Mouse (Mus musculus) forebrain, embryonic 13.5 days (tissue): ENCODE measurements at regions not wholly inside any gene's neighbourhood (a gene's known extent, or its start where the extent isn't known, plus 50 kb on each side); places are given as distances from the start of the nearest gene placed in this dataset.
A peak's percentile ranks its signal among the peaks of the same experiment; 100 is the strongest.

Source experiments
- ATAC-seq: fragments of 200-750 bp; cut with Nextera tagmentation; 2 replicates; pipeline ENCODE4 v1.8.0; 2017
- H3K27ac ChIP-seq: fragments of 300-500 bp; sonication (generic); 2 replicates; pipeline ENCODE4 v1.5.1; 2015; ENCODE audit warnings: inconsistent platforms, mild to moderate bottlenecking, moderate library complexity
- H3K27me3 ChIP-seq: fragments of 300-500 bp; sonication (generic); 2 replicates; pipeline ENCODE4 v1.6.1; 2015; ENCODE audit warnings: mild to moderate bottlenecking, inconsistent platforms
- H3K36me3 ChIP-seq: fragments of 300-500 bp; sonication (generic); 2 replicates; pipeline ENCODE4 v1.6.1; 2015; ENCODE audit warnings: mild to moderate bottlenecking, inconsistent platforms; ENCODE audit not compliant: poor library complexity, severe bottlenecking
- H3K4me1 ChIP-seq: fragments of 300-500 bp; sonication (generic); 2 replicates; pipeline ENCODE4 v1.6.1; 2015; ENCODE audit warnings: inconsistent platforms
- H3K4me2 ChIP-seq: fragments of 300-500 bp; sonication (generic); 2 replicates; pipeline ENCODE4 v1.6.1; 2015; ENCODE audit warnings: inconsistent platforms, mild to moderate bottlenecking, moderate library complexity
- H3K4me3 ChIP-seq: fragments of 300-500 bp; sonication (generic); 2 replicates; pipeline ENCODE4 v1.5.1; 2015; ENCODE audit warnings: mild to moderate bottlenecking, inconsistent platforms
- H3K9ac ChIP-seq: fragments of 300-500 bp; sonication (generic); 2 replicates; pipeline ENCODE4 v1.6.1; 2015; ENCODE audit warnings: mild to moderate bottlenecking, inconsistent platforms
- H3K9me3 ChIP-seq: fragments of 300-500 bp; sonication (generic); replicated peaks from 2 replicates; pipeline ENCODE4 v1.6.1; 2016; ENCODE audit warnings: inconsistent platforms
- WGBS: fragments of 180-500 bp; shearing (Covaris S2); methylation state at CpG from one replicate; pipeline ENCODE4 v1.1.7; 2015; 5-methylcytosine and 5-hydroxymethylcytosine counted together

DNA sequence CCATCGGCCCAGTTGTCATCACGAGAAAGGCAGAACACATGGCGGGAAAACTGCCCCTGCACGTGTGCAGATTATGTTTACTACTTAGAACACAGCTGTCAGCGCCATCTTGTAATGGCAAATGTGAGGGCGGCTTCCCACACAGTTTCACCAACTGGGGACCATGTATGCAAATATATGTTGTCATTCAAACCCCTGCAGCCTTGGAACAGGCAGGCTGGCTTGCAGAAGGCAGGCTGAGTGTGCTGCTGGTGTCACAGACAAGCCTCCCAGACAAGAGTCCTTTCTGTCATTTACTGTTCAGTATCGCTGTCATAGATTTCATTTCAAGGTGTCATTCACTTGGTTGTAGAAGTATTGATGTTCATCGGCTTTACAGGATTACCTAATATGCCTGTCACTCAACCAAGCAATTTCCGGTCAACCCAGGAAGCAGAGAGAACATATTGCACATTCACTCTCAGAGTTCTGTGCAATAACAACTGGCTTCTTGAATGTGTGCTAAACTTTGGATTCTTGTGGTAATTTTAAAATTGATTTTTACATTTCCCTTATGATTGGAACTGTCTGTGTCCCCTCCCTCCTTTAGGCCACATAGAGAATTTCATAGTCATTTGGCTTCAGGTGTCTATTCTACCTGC lies 202.3 kb downstream of the Gm9733 start:
- 89% methylated on average over 9 of the region's 9 CpGs for WGBS
- Histone ChIP-seq H3K9me3 (no peaks in the 10 kb centered on the region), H3K27ac (no peak overlapping the region), H3K4me2 (no peak overlapping the region), H3K9ac (no peak overlapping the region), H3K36me3 (no peaks in the 10 kb centered on the region), H3K27me3 (no peaks in the 10 kb centered on the region), H3K4me1 (no peaks in the 10 kb centered on the region), H3K4me3 (no peak overlapping the region)
- ATAC-seq: peak; percentile 55; the same call in 1 of the 2 replicates

DNA sequence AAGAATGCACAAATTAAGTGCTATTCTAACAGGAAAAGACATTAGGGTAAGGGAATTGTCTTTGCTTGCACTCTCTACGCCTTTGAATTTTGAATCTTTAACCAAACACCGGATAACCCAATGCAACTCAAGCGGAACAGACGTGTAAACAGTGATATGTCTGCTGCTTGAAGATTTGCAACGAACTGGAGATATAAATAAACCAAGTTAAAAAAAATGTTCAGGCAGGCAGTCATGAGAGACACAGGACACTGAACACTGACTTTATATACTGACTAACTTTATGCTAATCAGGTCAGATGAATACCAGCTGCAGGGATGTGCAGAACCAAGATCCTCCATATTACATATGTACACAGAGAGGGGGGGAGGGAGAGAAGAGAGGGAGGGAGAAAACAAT lies 200.0 kb downstream of the Gm9733 start:
- H3K9ac ChIP-seq: no peak overlapping the region
- H3K4me3 ChIP-seq: no peak overlapping the region
- H3K4me2 ChIP-seq: no peak overlapping the region
- H3K9me3 ChIP-seq: no peaks in the 10 kb centered on the region
- H3K4me1 ChIP-seq: no peaks in the 10 kb centered on the region
- H3K36me3 ChIP-seq: no peaks in the 10 kb centered on the region
- ATAC-seq: no peak
- 74% methylated on average over 5 of the region's 5 CpGs for WGBS
- H3K27me3 ChIP-seq: no peaks in the 10 kb centered on the region
- H3K27ac ChIP-seq: no peak overlapping the region

DNA sequence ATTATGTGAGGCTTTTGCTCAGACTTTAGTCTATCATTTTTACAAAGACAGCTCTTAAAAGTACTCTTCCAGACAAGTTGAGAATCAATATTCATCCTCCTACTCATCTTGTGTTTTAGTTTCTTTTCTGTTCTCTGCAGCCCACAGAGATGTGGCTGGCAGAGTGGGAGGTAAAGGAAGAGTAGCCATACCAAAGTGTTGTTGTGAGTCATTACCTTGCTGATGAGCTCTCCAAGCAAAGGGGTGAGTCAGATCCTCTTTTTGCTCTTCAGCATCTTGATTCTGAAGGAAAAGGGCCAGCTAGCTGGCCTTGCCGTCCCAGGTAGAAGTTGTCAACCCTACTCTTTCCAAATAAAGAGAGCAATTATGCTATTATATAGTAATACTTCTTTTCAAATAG lies 192.6 kb downstream of the Gm9733 start:
- H3K4me1 ChIP-seq: no peaks in the 10 kb centered on the region
- H3K4me3 ChIP-seq: no peak overlapping the region
- H3K27ac ChIP-seq: no peak overlapping the region
- H3K9ac ChIP-seq: no peak overlapping the region
- H3K4me2 ChIP-seq: no peak overlapping the region
- H3K36me3 ChIP-seq: no peaks in the 10 kb centered on the region
- H3K27me3 ChIP-seq: no peaks in the 10 kb centered on the region
- H3K9me3 ChIP-seq: no peaks in the 10 kb centered on the region
- 91% methylated on average over 1 of the region's 1 CpGs for WGBS
- no peak for ATAC-seq

DNA sequence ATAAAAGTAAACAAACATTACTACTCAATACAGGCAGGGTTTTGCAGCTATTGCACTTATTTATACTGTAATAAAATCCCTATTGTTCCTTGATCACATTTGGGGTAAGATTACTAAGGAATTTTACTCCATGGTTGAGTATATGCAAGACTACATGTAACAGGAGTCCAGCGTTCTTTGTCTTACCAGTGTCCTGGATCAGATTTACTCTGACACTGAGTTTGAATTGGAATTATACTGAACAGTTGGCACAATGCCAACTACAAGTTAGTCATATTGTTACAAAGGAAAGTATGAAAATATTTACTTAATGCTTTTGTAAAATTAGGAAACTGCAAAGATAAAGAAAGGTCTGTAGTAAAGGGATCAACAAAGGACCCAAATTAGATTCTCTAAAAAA lies 178.4 kb downstream of the Gm9733 start:
- 87% methylated on average over 1 of the region's 1 CpGs for WGBS
- H3K36me3 ChIP-seq: no peaks in the 10 kb centered on the region
- no peak overlapping the region for H3K4me2 ChIP-seq
- no peaks in the 10 kb centered on the region for H3K27me3 ChIP-seq
- no peaks in the 10 kb centered on the region for H3K4me1 ChIP-seq
- no peaks in the 10 kb centered on the region for H3K9me3 ChIP-seq
- H3K27ac ChIP-seq: no peak overlapping the region
- ATAC-seq: no peak; the same call in 1 of the 2 replicates
- no peak overlapping the region for H3K4me3 ChIP-seq
- no peak overlapping the region for H3K9ac ChIP-seq

DNA sequence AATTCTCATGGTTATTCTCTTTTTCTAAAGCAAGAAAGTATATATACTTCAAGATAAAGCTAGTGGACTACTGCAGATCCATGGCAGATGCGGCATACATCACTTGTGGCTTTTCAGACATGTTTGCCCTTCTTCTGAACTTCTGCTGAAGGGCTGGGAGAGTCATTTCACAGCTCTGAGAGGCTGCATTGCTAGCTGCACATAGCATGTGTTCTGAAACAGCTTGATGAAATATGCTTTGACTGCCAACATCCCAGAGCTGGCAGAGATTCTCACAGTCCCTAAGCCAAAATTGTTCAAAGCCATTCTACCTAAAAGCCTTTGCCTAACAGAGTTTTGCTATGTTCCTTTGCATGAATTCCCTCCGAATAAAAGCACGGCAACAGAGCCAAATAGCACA lies 177.9 kb downstream of the Gm9733 start:
- Histone ChIP-seq H3K4me3 (no peak overlapping the region), H3K4me1 (no peaks in the 10 kb centered on the region), H3K27ac (no peak overlapping the region), H3K4me2 (no peak overlapping the region), H3K27me3 (no peaks in the 10 kb centered on the region), H3K9me3 (no peaks in the 10 kb centered on the region), H3K36me3 (no peaks in the 10 kb centered on the region), H3K9ac (no peak overlapping the region)
- 82% methylated on average over 3 of the region's 3 CpGs for WGBS
- ATAC-seq: peak; percentile 80

DNA sequence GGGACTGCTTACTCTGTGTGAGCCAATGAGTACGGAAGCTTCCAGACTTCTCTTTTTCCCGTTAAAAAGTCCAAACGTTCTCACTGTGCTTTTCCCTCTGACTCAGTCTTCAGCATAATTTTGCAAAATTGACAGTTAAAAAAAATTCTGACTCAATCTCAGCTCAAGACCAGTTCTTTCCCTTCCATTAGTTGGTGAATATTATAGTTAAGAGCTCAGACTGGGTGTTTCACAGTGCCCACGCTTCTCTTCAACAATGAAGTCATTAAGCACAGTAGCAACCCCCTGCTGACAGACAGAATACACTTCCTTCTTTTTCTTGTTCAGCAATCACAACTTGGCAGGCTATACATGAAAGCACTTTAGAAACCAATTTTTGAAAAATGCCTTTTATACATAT lies 175.4 kb downstream of the Gm9733 start:
- ATAC-seq: peak; percentile 22; the same call in 1 of the 2 replicates
- Histone ChIP-seq H3K27ac (no peak overlapping the region), H3K4me1 (no peaks in the 10 kb centered on the region), H3K9me3 (no peaks in the 10 kb centered on the region), H3K4me3 (no peak overlapping the region), H3K4me2 (no peak overlapping the region), H3K9ac (no peak overlapping the region), H3K27me3 (no peaks in the 10 kb centered on the region), H3K36me3 (no peaks in the 10 kb centered on the region)
- 59% methylated on average over 4 of the region's 4 CpGs for WGBS

DNA sequence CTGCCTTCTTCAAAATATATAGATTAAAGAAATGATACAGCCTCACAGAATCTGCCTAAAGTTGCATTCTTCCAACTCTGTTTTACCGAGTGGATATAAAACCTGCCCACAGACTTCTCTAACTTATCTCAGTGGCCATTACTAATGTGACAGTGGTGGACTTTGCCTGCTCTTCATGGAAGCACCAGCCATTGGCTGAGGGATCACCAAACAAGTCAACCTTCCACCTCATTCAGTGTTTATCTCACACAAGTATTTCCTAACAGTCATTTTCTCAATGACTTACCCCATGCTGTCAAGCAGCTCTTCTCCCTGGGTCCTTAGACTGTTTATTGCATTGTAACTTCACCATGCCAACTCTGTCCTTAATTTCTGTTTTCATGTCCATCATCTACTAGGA lies 174.3 kb downstream of the Gm9733 start:
- no peak for ATAC-seq
- 88% methylated on average over 1 of the region's 1 CpGs for WGBS

DNA sequence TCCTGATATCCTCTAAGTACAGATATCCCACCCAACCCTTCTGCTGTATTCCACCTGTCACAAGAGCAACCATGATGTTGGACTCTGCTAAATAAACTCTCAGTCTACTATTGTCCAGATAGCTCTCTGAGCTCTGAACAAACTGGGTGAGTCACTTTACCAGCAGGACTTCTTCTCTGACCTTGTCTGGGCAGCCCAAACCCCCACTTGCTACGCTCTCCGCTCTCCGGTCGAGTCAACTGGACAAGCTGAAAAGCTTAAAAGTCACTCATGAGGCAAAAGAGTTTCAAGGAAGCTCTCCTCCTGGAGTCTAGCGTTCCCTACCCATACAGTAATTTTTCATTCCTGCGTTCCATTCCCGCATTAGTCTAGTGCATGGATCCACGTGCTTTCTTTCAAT lies 173.2 kb downstream of the Gm9733 start:
- WGBS: 91% methylated on average over 8 of the region's 8 CpGs
- H3K27me3 ChIP-seq: no peaks in the 10 kb centered on the region
- H3K27ac ChIP-seq: no peak overlapping the region
- no peak overlapping the region for H3K9ac ChIP-seq
- H3K4me2 ChIP-seq: no peak overlapping the region
- no peak overlapping the region for H3K4me3 ChIP-seq
- no peaks in the 10 kb centered on the region for H3K9me3 ChIP-seq
- H3K4me1 ChIP-seq: no peaks in the 10 kb centered on the region
- no peak for ATAC-seq
- H3K36me3 ChIP-seq: no peaks in the 10 kb centered on the region

More for the DNA sequence above, 174.3 kb downstream of the Gm9733 start:
- H3K27me3 ChIP-seq: no peaks in the 10 kb centered on the region
- no peaks in the 10 kb centered on the region for H3K36me3 ChIP-seq
- no peaks in the 10 kb centered on the region for H3K9me3 ChIP-seq
- no peak overlapping the region for H3K9ac ChIP-seq
- no peak overlapping the region for H3K27ac ChIP-seq
- no peak overlapping the region for H3K4me3 ChIP-seq
- no peak overlapping the region for H3K4me2 ChIP-seq
- H3K4me1 ChIP-seq: no peaks in the 10 kb centered on the region

DNA sequence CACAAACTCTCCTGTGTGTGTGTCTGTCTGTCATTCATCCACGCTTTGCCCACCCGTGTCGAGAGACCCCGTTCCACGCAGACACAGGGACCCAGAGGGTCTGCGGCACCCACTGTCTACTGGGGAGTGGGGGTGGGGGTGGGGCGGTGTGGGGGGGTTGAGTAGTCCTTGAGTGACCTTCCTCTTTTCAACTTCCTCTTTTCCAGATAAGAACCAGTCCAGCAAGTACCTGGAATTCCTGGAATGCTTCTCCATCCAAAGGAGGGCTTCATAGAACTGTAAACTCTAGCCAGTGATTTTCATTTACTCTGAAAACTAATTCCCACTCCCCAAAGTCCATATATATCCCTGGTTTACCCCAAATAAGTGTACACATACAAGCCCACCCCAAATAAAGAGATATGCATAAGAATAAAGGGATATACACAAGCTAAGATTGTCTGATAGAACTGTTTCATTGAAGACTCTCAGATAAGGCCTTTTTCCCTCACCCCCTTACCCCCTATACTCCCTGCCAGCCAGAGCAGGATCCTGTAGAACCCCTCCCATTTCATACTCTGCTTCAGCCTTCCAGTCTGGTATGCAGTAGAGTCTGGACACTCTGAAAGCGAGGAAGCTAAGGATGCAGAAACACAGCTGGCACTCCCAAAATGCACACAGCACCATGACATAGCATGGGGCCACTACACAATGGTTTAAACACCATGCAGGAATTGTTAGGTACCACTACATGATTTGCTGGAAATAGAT lies 172.0 kb downstream of the Gm9733 start:
- no peak overlapping the region for H3K27ac ChIP-seq
- no peak for ATAC-seq
- H3K4me1 ChIP-seq: no peaks in the 10 kb centered on the region
- no peak overlapping the region for H3K4me2 ChIP-seq
- WGBS: 89% methylated on average over 8 of the region's 8 CpGs
- no peak overlapping the region for H3K9ac ChIP-seq
- no peaks in the 10 kb centered on the region for H3K36me3 ChIP-seq
- H3K4me3 ChIP-seq: no peak overlapping the region
- no peaks in the 10 kb centered on the region for H3K9me3 ChIP-seq
- H3K27me3 ChIP-seq: no peaks in the 10 kb centered on the region

DNA sequence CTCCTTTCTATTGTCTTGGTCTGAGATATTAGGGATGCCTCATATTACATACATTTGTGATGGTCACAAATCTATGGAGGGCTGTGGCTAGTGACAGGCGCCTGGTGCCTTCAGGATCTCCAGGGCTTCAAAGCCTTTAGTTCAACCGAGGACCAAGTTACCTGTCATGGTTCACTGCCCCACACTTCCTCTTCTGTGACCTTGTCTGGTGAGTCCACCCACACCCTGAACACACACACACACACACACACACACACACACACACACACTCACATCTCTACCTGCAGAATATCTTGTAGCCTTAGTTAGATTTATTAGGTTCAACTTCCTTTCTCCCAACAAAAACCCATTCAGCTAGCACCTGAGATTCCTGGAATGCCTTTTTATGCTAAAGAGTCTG lies 156.3 kb downstream of the Gm9733 start:
- H3K9ac ChIP-seq: no peak overlapping the region
- no peak for ATAC-seq
- WGBS: 76% methylated on average over 2 of the region's 2 CpGs
- no peak overlapping the region for H3K4me3 ChIP-seq
- no peak overlapping the region for H3K27ac ChIP-seq
- H3K4me2 ChIP-seq: no peak overlapping the region
- no peaks in the 10 kb centered on the region for H3K9me3 ChIP-seq
- no peaks in the 10 kb centered on the region for H3K36me3 ChIP-seq
- H3K4me1 ChIP-seq: no peaks in the 10 kb centered on the region
- no peaks in the 10 kb centered on the region for H3K27me3 ChIP-seq

DNA sequence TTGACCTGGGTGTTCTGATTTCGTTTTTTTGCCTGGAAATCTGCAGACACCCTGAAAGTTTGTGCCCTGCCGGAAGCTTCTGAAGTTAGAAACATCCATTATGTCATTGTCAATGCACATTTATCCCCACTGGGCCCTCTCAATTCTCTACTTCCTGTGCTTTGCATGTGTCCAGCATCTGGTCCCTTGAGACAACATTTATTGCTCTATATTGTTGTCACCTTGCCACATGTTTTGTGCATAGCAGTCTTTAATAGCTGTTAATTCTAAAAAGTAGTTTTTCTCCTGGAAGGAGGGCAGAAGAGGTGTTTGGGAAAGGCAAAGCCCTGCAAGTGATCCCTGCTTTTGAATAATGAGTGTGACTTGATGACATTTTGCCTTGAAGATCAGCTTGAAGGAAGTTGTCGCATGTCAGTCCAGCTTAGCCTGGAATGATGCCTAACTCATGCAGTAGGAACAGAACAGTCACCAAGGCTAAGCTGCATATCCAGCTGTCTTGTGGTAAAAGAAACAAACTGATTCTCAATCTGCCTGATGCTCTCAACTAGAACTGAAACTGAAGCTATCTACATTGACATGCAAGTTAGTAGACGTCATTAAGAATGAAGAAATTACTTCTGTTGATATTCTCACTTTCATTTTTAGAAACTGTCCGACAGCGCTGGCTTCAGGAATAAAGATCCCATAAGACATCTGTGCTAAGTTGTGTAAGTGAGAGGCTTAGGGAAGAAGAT lies 152.9 kb downstream of the Gm9733 start:
- Histone ChIP-seq H3K9me3 (no peaks in the 10 kb centered on the region), H3K4me3 (no peak overlapping the region), H3K27ac (no peak overlapping the region), H3K4me2 (no peak overlapping the region), H3K9ac (no peak overlapping the region), H3K27me3 (no peaks in the 10 kb centered on the region), H3K4me1 (no peaks in the 10 kb centered on the region), H3K36me3 (no peaks in the 10 kb centered on the region)
- ATAC-seq: no peak
- 85% methylated on average over 6 of the region's 6 CpGs for WGBS

DNA sequence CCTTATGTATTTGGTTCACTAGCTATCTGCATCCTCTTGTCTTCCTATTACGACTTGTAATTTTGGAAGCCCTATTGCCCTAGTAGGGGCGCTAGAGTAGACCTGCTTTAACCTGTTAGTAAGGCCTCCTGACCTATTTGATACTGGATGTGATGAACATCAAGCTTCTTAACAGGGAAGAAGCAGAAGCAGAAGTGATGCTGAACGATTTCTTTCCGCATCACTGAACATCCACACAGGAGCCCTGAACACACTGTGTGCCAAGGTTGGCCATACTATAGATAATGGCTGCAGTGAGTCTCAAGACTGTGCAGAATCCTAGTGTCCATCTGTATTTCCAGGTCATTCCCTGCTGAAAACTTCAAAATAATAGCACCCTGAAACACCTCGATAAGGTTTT lies 151.0 kb downstream of the Gm9733 start:
- no peak overlapping the region for H3K27ac ChIP-seq
- H3K27me3 ChIP-seq: no peaks in the 10 kb centered on the region
- ATAC-seq: no peak
- no peak overlapping the region for H3K9ac ChIP-seq
- 93% methylated on average over 5 of the region's 5 CpGs for WGBS
- H3K4me3 ChIP-seq: no peak overlapping the region
- no peaks in the 10 kb centered on the region for H3K9me3 ChIP-seq
- no peaks in the 10 kb centered on the region for H3K36me3 ChIP-seq
- no peaks in the 10 kb centered on the region for H3K4me1 ChIP-seq
- H3K4me2 ChIP-seq: no peak overlapping the region
